Mouse (Mus musculus): Measurements from ENCODE around the gene Gm14851. TPM values are rescaled to one million over a fixed set of nuclear protein-coding genes. Genes with fewer than 3 reads are reported as not detected.

Gene Gm14851
- polyA plus RNA-seq (2015; fragmentation: Illumina TruSeq; extraction: RNeasy Lipid Tissue Mini Kit (QIAGEN cat#74804); ENCODE audit: insufficient read depth, low read depth, low replicate concordance), result not detected

GRCm38 (mm10) chr8:21095950-21096349 is at the start of gene Gm14851:
TSS of gene Gm14851 (minus strand) at chr8:21096050.

GRCm38 (mm10) chr8:21134342-21134741 is 38.5 kb upstream of the Gm14851 start, which contains the start of gene Defa30:
TSS of gene Defa30 (plus strand) at chr8:21134642.

GRCm38 (mm10) chr8:21084142-21084541 is 11.7 kb downstream of the Gm14851 start, which contains the start of gene Defa25:
TSS of gene Defa25 (plus strand) at chr8:21084442.

GRCm38 (mm10) chr8:21064738-21065137 is 31.1 kb downstream of the Gm14851 start, which contains the start of gene Defa35:
TSS of gene Defa35 (plus strand) at chr8:21065038.

GRCm38 (mm10) chr8:21054747-21055146 is 41.1 kb downstream of the Gm14851 start, which contains the start of gene Defa23:
TSS of gene Defa23 (plus strand) at chr8:21055047.

Other genes starting within 250 kb of the Gm14851 start
- gene Defb33, start 203.4 kb downstream of the Gm14851 start, polyA plus RNA-seq (2015; fragmentation: Illumina TruSeq; extraction: RNeasy Lipid Tissue Mini Kit (QIAGEN cat#74804); ENCODE audit: insufficient read depth, low read depth, low replicate concordance), result not detected
- not detected for gene Gm15056, start 193.4 kb downstream of the Gm14851 start, polyA plus RNA-seq (2015; fragmentation: Illumina TruSeq; extraction: RNeasy Lipid Tissue Mini Kit (QIAGEN cat#74804); ENCODE audit: insufficient read depth, low read depth, low replicate concordance)
- gene Gm6040, start 174.0 kb downstream of the Gm14851 start, polyA plus RNA-seq (2015; fragmentation: Illumina TruSeq; extraction: RNeasy Lipid Tissue Mini Kit (QIAGEN cat#74804); ENCODE audit: insufficient read depth, low read depth, low replicate concordance), result not detected
- gene AY761185, start 151.3 kb downstream of the Gm14851 start, polyA plus RNA-seq (2015; fragmentation: Illumina TruSeq; extraction: RNeasy Lipid Tissue Mini Kit (QIAGEN cat#74804); ENCODE audit: insufficient read depth, low read depth, low replicate concordance), result not detected
- gene Defa21, start 70.5 kb downstream of the Gm14851 start, polyA plus RNA-seq (2015; fragmentation: Illumina TruSeq; extraction: RNeasy Lipid Tissue Mini Kit (QIAGEN cat#74804); ENCODE audit: insufficient read depth, low read depth, low replicate concordance), result not detected
- gene Defa23, start 41.0 kb downstream of the Gm14851 start, polyA plus RNA-seq (2015; fragmentation: Illumina TruSeq; extraction: RNeasy Lipid Tissue Mini Kit (QIAGEN cat#74804); ENCODE audit: insufficient read depth, low read depth, low replicate concordance), result not detected
- gene Defa35, start 31.0 kb downstream of the Gm14851 start, polyA plus RNA-seq (2015; fragmentation: Illumina TruSeq; extraction: RNeasy Lipid Tissue Mini Kit (QIAGEN cat#74804); ENCODE audit: insufficient read depth, low read depth, low replicate concordance), result not detected
- not detected for gene Defa25, start 11.6 kb downstream of the Gm14851 start, polyA plus RNA-seq (2015; fragmentation: Illumina TruSeq; extraction: RNeasy Lipid Tissue Mini Kit (QIAGEN cat#74804); ENCODE audit: insufficient read depth, low read depth, low replicate concordance)
- gene Defa30, start 38.6 kb upstream of the Gm14851 start, polyA plus RNA-seq (2015; fragmentation: Illumina TruSeq; extraction: RNeasy Lipid Tissue Mini Kit (QIAGEN cat#74804); ENCODE audit: insufficient read depth, low read depth, low replicate concordance), result not detected
- not detected for gene Defa22, start 66.2 kb upstream of the Gm14851 start, polyA plus RNA-seq (2015; fragmentation: Illumina TruSeq; extraction: RNeasy Lipid Tissue Mini Kit (QIAGEN cat#74804); ENCODE audit: insufficient read depth, low read depth, low replicate concordance)
- gene Defa31, start 95.6 kb upstream of the Gm14851 start, polyA plus RNA-seq (2015; fragmentation: Illumina TruSeq; extraction: RNeasy Lipid Tissue Mini Kit (QIAGEN cat#74804); ENCODE audit: insufficient read depth, low read depth, low replicate concordance), result not detected
- gene Gm15293, start 105.5 kb upstream of the Gm14851 start, polyA plus RNA-seq (2015; fragmentation: Illumina TruSeq; extraction: RNeasy Lipid Tissue Mini Kit (QIAGEN cat#74804); ENCODE audit: insufficient read depth, low read depth, low replicate concordance), result not detected
- not detected for gene Gm15292, start 153.7 kb upstream of the Gm14851 start, polyA plus RNA-seq (2015; fragmentation: Illumina TruSeq; extraction: RNeasy Lipid Tissue Mini Kit (QIAGEN cat#74804); ENCODE audit: insufficient read depth, low read depth, low replicate concordance)
- not detected for gene Defa27, start 219.5 kb upstream of the Gm14851 start, polyA plus RNA-seq (2015; fragmentation: Illumina TruSeq; extraction: RNeasy Lipid Tissue Mini Kit (QIAGEN cat#74804); ENCODE audit: insufficient read depth, low read depth, low replicate concordance)
- not detected for gene Defa29, start 231.0 kb upstream of the Gm14851 start, polyA plus RNA-seq (2015; fragmentation: Illumina TruSeq; extraction: RNeasy Lipid Tissue Mini Kit (QIAGEN cat#74804); ENCODE audit: insufficient read depth, low read depth, low replicate concordance)